Mouse (Mus musculus): ENCODE measurements around the gene P2rx6. TPM values are rescaled to one million over a fixed set of nuclear protein-coding genes. Genes with fewer than 3 reads are reported as not detected.
"Not testable (repeated sequence)": the region's sequence is repeated elsewhere in the genome, so short reads cannot be mapped to it uniquely, and the experiment has no call there.

Gene P2rx6
- total RNA-seq, 4 experiments from 2014 or later, result 1.2 to 1.9 (median 1.6) TPM

DNA sequence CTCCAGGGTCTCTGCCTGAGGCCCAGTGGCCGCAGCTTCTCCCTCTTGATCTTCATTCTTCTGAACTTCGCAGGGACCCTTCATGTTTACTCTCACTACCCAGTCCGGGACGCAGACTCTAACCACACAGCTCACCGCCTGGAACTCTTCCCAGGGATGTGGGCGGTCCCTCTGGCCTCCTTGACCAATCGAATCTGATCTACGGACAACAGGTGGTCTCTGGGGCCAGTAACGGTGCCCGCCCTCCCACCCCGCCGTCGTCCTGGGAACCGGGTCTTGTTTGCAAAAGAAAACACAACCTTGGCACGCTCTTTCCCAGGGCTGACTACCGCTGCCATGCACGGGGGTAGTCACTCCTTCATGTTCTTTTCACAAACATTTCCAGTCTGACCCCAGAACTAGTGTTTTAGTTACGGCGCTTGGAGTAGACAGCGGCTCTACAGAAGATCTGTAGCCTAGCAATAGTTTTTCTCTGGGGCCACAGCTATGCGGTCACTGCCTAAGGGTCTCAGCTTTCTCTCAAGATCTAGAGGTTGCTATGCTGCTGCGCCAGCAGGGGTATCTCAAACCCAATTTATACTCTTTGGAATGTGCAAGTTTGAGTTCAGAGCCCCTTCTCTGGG, 446 bp upstream of the P2rx6 start, which contains the start of gene Lrrc74b:
Lrrc74b (minus strand) TSS at position 120 of the 623 bp plus-strand sequence.
- DNase-seq (ENCODE audit: low spot score in 2 of 2), result peak in 1 of 2 experiments; percentile 38

DNA sequence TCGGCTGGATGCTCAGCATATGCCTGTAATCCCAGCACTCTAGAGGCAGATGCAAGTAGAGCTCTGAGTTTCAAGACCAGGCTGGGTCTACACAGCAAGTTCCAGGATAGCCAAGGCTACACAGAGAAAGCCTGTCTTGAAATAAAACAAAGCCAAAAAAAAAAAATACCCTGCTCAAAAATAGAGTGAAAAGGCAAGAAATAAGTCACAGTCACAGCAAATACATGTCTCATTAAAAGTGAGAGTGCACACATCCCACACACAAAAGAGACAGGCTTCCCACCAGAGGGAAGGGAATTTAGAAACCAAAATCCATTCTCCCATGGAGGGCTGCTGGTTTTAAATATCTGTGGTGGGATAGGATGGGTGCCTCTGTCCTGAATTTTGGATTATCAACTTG, 1.9 kb downstream of the P2rx6 start:
- no peak for DNase-seq (ENCODE audit: low spot score in 2 of 2)

DNA sequence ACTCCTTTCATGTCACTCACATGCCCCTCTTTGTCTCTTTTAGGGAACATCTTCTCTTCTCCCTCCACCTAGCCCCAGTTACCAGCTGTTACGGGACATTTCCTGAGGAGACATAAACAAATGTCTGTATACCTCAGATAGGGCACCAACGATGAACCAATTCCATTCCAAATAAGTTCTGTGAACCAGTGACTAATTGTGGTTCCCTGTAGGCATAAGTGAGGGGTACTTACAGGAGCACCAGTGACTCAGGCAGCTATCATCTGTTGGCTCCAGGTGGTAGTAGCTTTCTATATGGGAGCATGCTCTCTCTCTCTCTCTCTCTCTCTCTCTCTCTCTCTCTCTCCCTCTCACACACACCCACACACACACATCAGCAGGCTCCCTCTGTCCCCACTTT, 2.5 kb downstream of the P2rx6 start:
- no peak for DNase-seq (ENCODE audit: low spot score in 2 of 2)

DNA sequence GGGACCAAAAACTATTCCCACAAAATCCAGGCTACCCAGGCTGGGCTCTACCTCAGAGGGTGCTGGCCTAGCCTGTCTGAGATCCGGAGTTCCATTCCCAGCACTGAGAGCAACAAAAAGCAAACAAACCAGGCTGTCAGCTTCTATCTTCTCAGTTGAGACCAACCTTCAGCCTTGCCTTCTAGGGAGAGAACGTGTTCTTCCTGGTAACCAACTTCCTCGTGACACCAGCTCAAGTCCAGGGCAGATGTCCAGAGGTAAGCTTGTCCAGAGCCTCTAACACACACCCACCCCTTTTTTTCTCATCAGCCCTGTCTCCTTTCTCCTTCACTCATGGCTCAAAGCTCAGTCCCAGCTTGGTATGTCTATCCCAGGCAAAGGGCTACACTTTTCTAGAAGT, 3.1 kb downstream of the P2rx6 start:
- DNase-seq (ENCODE audit: low spot score in 2 of 2), result no peak

DNA sequence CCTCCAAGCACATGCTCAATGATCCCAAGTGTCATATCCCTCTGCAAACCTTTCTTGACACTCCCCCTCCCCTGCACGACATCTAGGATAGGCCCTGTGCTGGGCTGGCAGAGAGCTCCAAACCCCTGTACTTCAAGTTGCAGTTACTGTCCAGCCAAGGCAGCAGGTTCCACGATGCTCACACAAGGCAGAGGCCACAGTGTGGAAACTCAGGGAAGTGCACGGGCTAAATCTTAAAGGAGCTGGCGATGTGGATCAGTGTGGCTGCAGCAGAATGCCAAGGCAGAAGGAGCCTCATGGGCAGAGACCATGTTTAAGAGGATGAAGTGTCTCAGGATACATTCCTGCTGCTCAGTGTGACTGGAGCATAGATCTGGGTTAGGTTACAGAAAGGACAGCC, 4.5 kb downstream of the P2rx6 start:
- no peak for DNase-seq (ENCODE audit: low spot score in 2 of 2)

DNA sequence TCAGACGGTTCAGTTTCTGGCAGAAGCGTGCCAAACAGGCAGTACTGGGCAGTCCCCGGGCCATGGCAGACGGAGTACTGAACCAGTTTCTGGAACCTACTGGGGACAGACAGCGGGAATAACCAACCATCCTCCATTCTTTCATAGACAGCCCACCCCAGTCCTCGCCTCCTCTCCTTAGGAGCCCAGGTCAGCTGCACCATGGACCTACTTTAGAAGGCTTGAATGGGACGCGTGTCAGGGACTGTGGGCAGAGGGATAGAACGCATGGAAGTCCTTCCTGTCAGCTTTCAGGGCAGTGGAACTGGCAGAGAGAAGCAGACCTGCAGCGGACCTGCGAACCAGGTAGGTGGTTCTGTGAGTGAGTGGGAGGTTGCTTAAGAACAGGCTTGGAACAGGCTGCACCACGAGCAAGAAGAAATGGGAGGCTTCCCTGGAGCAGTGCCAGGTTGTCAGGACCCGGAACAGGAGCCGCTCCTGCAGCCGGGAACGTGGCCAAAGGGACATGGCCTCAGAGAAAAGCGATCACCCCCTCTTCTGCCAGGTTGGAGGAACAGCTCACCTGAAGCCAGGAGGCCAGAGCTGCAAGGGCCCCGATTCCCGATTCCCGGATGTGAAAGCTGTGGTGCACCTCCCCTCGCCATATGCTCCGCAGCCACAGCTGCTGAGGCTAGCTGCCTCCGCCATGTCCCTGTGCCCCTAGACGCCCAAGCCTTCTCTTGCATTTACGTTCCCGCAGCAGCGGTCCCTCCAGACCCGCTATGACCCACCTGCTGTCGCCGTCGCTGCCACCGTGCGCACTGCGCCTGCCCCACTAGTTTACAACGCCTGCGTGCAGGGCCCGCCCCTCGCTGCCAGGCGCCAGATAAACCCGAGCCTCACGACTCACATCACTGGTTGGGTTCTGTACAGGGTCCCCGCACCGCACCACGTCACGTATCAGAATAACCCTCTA, 14.5 kb downstream of the P2rx6 start:
- peak; percentile 70 to 75 for DNase-seq (ENCODE audit: low spot score in 2 of 2)

DNA sequence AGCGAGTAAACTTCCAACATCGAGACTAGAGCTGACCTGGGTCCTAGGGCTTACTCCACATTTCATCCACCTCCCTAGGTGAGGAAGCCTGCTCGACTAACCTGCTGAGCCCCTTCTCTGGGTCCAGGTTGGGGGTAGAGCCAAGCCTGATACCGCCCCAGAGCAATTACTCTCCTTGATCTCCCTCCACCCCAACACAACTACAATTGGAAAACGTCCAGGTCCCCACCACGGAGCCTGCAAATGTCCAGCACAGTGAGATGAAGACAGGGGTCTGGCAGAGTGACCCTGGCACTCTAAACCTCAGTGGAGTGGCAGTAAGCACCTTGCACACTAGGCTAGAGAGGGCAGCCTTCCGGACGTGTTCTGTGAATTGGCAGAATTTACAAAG, 15.1 kb downstream of the P2rx6 start:
- DNase-seq (ENCODE audit: low spot score in 2 of 2), result no peak

DNA sequence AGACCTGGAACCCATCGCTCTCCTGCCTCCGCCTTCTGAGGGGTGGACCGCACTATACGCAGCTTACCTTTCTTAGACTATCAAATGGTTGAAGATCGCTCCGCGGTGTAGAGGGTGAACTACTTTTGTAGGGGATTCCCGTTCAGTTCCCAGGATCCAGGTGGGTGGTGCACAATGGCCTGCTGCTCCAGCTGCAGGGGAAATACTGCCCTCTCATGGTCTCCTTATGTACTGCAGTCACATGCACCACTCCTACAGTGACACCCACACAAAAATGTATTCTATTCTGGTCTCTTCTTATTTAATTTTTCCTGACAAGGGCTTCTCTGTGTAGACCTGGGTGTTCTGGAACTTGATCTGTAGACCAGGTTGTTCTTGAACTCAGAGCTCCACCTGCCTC, 21.4 kb downstream of the P2rx6 start, which contains the start of gene Slc7a4:
Slc7a4 (minus strand) TSS at position 151 of the 400 bp plus-strand sequence.
- DNase-seq (ENCODE audit: low spot score in 2 of 2), result no peak

DNA sequence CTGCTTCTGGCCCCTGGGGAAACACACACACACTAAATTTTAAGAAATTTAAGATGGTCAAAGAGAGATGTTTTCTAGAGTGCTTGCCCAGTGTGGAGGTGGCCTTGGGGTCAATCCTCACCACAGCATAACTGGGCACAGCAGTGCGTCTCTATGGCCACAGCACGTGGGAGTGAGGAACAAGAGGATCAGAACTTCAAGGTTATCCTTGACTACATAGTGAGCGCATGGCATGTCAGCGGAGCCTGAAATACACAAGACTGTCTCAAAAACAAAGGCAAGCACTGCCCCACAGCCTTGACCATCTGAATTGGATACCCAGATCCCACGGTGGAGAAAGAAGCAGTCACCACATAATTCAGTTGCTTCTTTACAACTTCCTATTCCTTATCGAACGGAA, 22.9 kb downstream of the P2rx6 start:
- DNase-seq (ENCODE audit: low spot score in 2 of 2), result no peak

DNA sequence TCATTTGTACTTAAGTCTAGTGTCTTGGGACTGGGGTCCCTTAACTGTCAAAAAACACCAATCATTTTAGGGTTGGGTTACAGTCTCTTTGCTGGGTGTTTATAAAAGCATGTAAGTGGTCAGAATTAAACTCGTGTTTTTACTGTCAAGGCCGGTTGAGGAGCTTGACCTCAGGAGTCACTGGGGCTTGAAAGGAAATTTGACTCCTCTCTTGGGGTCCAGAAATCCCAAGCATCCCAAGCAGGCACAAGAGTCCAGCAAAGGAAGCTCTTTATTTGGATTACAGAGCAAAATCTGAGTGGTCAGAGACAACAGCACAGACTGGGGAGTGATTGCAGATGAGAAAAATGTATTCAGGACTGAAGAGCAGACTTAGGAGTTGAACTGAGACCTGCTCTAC, 29.0 kb downstream of the P2rx6 start:
- no peak for DNase-seq (ENCODE audit: low spot score in 2 of 2)

DNA sequence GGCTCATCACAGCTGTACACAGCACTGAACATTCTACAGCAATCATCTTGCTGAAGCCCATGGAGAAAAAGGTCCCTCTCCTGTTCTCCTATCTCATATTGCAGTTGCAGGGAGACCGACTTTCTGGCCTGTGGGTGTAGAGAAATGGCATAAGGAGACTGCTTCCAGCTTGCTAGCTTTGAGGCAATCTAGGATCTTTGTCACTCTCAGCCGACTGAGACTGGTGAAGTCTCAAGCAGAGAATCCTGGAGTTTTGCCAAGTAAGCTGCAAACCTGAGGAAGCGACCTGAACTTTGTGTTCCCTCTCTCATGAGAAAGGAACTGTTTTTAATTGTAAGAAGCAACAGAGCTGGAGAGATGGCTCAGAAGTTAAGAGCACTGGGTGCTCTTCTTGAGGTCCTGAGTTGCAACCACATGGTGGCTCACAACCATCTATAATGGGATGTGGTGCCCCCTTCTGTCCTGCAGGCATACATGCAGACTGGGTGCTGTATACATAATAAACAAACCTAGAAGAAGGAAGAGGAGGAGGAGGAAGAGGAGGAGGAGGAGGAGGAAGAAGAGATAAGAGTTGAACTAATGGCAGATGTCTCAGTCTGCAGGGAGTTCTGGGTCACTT, 39.4 kb downstream of the P2rx6 start:
- DNase-seq (ENCODE audit: low spot score in 2 of 2), result no peak

DNA sequence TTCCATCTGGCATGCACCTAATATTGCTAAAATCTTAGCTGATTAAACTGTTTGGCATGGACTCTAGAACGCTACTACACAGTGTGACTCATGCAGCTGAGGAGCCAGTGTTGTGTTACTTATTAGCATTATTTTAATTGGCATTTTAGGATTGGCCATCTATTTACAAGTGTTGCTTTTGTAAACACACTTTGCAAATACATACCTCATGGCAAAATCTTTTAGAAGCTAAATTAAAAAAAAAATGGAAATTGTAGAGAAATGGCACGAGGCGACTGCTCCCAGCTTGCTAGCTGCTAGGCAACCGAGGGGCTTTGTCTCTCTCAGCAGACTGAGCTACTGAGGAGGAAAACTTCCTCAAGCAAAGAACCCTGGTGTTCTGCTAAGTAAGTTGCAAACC, 43.3 kb downstream of the P2rx6 start:
- no peak for DNase-seq (ENCODE audit: low spot score in 2 of 2)

DNA sequence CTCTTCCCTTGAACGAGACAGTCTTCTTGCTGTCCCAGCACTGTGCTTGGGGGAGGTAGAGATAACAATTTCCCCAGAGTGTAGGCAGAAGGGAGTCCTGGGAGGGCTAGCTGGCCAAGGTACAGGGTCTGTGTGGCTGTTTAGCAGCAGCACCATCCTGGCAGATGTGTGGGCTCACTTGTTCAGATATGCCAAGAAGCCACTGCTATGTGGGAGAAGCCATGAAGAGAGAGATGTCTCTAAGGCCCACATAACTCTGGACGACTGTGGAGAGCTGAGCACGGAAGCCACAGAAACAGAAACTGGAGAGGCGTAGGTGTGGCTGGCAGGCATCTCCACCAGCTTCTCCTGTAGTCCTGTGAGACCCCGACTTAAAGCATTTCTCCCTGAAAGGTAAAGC, 44.0 kb downstream of the P2rx6 start:
- DNase-seq (ENCODE audit: low spot score in 2 of 2), result no peak

DNA sequence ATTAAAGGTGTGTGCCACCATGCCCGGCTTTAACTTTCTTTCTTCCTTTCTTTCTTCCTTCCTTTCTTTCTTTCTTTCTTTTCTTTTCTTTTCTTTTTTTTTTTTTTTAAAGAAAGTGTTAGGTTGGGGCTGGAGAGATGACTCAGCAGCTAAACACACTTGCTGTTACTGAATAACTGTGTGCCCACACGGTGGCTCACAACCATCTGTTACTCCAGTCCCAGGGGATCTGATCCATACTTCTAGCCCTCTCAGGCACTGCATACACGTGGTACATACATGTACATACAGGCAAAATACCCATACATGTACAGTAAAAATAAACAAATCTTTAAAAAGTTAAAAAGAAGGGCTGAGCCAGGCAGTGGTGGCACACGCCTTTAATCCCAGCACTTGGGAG, 49.7 kb downstream of the P2rx6 start:
- peak; percentile 18 to 46 for DNase-seq (ENCODE audit: low spot score in 2 of 2)

DNA sequence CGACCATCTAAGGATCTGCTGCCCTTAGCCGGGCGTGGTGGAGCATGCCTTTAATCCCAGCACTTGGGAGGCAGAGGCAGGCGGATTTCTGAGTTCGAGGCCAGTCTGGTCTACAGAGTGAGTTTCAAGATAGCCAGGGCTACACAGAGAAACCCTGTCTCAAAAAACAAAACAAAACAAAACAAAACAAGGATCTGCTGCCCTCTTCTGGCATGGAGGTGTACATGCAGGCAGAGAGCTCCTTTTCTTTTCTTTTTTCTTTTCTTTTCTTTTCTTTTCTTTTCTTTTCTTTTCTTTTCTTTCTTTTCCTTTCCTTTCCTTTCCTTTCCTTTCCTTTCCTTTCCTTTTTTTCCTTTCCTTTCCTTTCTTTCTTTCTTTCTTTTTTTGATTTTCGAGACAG, 53.1 kb downstream of the P2rx6 start:
- not testable (repeated sequence) for DNase-seq (ENCODE audit: low spot score in 2 of 2)

DNA sequence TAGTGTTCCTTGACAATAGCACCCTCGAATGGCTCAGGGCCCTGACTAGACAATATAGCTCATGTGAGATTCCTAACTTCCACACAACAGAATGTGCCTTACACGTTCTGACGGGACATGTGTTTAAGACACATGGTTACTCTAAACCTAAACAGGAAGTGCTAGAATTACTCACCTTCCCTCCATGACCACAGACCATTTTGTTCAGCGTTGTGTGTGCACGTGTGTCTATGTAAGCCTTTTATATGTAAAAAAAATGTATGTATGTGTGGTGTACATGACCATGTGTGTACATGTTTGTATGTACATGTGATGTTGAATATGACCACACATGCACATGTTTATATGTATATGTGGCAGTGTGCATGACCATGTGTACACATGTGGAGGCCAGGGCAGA, 54.5 kb downstream of the P2rx6 start:
- DNase-seq (ENCODE audit: low spot score in 2 of 2), result no peak

DNA sequence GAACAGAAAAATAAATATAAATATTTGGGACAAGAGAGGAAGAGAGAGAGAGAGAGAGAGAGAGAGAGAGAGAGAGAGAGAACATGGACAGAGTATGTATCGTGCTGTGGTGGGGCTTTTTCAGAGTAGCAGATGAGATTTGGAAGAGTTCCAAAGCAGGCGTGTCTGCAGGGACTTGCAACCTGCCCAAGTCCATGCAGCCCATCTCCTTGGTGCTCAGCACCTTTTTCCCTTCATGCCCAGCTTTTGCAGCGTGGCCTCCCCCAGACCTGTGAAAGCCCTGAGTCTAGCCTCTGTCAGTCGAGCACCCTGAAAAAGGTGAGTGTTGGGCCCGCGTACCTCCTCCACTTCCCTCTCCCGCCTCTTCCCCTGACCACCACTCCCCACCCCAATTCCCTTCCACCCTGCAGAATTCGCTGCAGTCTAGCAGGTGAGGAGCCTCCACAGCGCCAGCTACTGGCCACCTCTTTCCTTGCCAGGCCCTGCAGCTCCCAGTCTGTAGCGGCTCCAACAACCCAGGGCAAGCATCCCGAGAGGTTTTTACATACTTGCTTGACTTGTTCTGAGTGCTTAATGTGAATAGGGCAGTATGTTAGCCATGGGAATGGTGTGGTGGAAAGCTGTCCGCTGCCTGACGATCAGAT, 56.4 kb downstream of the P2rx6 start:
- peak in 1 of 2 experiments; percentile 43 for DNase-seq (ENCODE audit: low spot score in 2 of 2)

DNA sequence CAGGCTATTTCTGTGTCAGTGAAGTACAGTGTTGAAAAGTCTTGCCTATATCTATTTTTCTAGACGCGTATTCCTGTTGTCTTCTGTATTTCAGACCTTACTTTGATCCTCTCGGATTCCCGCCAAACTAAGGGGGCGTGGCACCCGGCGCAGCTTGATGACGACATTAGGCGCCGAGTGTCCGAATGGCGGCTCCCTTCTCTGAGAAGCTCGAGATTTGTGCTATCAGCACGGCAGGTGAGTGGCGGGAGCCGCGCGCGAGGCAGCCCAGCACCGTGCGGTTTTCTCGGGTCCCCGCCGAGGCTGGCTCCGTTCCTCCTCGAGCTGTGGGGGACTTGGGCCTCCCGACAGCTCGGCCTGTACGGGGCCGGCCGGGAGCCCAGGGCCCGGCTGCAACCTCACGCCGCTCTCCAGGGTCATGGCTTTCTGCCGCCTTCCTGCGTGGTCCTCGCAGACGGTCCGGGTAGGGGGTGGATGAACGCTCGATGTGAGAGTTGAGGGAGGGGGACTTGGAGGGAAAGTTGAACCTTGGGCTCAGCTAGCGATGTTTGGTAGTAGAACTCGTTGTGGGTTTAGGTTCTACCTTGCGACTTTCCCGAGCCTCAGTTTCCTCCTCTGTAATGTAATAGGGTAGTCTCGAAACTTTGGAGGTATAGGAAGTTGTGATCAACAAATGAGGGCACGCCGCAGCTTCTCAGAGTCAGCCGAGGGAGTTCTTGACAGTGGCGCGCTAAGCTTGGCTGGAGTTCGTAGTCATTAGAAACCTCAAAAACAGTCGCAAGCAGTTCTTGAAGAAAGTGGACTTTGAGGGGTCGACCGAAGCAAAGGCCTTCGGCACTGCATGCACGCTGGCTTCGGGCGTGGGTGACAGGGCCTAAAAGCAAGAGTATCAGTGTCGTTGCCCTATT, 57.8 kb downstream of the P2rx6 start, which contains the start of gene Smpd4:
Smpd4 (plus strand) TSS at position 157 of the 908 bp plus-strand sequence.
- peak; percentile 69 to 88 for DNase-seq (ENCODE audit: low spot score in 2 of 2)

DNA sequence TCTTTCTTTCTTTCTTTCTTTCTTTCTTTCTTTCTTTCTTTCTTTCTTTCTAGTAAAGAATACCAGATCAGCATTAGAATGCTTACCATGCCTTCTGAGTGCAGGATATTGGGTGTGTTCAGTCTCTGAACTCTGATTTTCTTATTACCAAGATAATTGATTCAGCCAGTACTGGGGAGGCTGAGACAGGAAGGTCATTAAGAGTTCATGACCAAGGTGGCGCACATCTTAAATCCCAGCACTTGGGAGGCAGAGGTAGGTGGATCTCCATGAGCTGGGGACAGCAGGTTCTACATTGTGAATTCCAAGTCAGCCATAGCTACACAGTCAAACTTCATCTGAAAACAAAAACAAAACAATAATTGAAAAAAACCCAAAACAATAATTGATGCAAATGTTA, 60.3 kb downstream of the P2rx6 start:
- no peak for DNase-seq (ENCODE audit: low spot score in 2 of 2)

DNA sequence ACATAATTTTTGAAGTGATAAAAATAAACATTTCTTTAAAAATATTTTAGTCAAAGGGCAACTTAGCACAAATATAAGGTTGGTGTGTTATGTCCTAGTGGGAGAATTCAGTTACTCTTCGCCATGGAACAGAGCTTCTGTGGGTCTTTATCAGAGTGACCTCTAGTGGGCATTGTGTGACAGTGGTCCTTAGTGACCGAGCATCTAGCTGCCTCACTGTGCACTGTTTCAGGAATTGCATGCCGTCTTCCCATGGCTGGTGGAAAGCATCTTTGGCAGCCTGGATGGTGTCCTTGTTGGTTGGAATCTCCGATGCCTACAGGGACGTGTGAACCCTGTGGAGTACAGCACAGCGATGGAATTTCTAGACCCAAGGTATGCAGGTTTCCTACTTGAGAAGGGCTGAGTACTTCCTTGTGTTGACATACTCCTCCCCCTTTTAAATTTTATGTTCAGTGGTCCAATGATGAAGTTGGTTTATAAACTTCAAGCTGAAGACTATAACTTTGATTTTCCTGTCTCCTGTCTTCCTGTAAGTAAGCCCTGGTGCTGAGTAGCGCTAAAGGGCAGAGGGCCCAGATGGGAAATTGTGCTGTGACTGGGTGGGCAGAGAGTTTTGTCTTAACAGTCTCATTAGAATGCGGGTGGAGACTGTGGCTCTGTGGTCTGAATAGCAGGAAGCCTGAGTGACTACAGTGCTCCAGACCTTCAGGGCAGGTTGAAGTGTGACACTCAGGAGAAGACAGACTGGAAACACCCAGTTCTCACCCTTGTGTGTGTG, 64.0 kb downstream of the P2rx6 start:
- DNase-seq (ENCODE audit: low spot score in 2 of 2), result no peak

Data from layer of hippocampus, adult 8-10 months (tissue).